Mouse (Mus musculus): ENCODE measurements at regions not wholly inside any gene's neighbourhood (a gene's known extent, or its start where the extent isn't known, plus 50 kb on each side); places are given as distances from the start of the nearest gene placed in this dataset.
"Not testable (repeated sequence)": the region's sequence is repeated elsewhere in the genome, so short reads cannot be mapped to it uniquely, and the experiment has no call there.

DNA sequence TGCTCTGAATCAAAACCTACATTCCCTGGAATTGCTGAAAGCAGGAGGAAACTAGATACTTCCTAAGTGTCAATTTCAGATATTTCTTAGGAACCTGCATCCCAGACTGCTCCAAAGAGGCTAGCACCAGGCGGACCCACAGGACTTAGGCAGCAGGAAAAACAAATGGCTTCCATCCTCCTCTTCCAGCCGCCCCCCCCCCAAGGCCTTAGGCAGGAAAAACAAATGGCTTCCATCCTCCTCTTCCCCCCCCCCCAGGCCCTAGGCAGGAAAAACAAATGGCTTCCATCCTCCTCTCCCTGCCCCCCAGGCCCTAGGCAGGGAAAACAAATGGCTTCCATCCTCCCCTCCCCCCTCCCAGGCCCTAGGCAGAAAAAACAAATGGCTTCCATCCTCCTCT lies 64.5 kb upstream of the Nap1l2 start:
- DNase-seq (ENCODE audit: low read depth, low spot score), result no peak

DNA sequence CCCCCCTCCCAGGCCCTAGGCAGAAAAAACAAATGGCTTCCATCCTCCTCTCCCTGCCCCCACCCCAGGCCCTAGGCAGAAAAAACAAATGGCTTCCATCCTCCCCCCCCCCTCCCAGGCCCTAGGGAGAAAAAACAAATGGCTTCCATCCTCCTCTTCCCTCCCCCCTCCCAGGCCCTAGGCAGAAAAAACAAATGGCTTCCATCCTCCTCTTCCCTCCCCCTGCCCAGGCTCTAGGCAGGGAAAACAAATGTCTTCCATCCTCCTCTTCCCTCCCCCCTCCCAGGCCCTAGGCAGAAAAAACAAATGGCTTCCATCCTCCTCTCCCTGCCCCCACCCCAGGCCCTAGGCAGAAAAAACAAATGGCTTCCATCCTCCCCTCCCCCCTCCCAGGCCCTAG lies 65.0 kb upstream of the Nap1l2 start:
- DNase-seq (ENCODE audit: low read depth, low spot score), result not testable (repeated sequence)

DNA sequence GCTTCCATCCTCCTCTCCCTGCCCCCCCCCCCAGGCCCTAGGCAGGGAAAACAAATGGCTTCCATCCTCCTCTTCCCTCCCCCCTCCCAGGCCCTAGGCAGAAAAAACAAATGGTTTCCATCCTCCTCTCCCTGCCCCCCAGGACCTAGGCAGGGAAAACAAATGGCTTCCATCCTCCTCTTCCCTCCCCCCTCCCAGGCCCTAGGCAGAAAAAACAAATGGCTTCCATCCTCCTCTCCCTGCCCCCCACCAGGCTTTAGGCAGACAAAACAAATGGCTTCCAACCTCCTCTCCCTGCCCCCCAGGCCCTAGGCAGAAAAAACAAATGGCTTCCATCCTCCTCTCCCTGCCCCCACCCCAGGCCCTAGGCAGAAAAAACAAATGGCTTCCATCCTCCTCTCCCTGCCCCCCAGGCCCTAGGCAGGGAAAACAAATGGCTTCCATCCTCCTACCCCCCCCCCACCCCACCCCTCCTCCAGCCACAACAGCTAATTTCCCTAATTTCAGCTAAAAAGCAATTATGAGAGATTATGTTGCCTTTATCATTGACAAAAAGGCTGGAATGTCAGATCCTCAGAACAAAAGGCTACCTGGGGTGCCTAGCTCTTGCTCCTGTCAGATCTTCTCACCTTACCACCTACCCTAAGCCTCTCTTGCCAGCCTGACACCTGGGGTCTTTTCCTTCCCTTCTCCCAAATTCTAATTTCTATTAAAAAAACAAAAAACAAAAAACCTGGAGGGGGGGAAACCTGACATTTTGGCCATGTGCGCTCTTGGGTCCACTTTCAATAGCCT lies 65.8 kb upstream of the Nap1l2 start:
- DNase-seq (ENCODE audit: low read depth, low spot score), result not testable (repeated sequence)

DNA sequence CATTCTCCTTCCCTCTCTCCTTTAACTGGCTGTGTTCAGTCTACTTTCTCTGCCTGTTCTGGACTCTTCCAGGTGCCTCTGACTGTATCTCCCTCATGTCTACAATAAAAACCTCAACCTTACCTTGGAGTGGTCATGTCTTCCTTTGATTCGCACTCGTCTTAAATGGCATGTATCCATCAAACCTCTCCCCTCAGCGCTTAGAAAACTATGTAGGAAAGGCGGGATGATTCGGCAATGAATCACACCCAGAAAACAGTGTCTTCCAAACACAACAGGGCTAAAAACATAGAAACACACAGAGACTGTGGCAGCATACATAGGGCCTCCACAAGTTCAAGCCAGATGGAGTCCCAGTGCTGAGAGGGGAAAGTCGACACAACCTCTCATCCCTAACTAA lies 66.4 kb upstream of the Nap1l2 start:
- no peak for DNase-seq (ENCODE audit: low read depth, low spot score)

DNA sequence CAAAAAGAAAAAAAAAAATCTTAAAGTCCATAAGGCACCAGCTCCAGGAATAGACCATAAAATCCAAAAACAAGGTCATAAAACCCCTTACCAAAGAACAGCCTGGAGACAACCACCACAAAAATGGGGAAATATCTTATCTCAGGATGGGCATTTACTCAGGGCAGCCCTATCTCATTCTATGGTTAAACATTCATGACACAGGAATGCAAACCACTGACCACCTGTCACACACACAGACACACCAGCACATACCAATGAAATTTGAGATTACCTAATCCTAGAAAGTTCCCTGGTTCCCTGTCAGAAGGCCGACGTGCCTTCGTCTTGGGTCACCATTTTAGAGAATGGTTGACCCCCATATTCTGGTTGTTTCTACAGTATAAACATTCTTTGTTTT lies 66.3 kb upstream of the Cdx4 start:
- no peak for DNase-seq (ENCODE audit: low read depth, low spot score)

- peak; percentile 21 for DNase-seq (ENCODE audit: low read depth, low spot score)
These were observed 61.3 kb upstream of the Cdx4 start for GRCm38 (mm10) chrX:103259882-103260281.
